Mouse (Mus musculus): ENCODE data around the gene Arhgap30. TPM values are rescaled to one million over a fixed set of nuclear protein-coding genes. Genes with fewer than 3 reads are reported as not detected.

The Arhgap30 gene
- 0.74 and 0.91 TPM in 2 replicates for polyA plus RNA-seq (2016; fragmentation: Nextera tagmentation; extraction: Ambion mirVana)

- H3K9me3 ChIP-seq, result no peaks in the 10 kb centered on the region
- H3K4me1 ChIP-seq, result peaks cover 14% of the 10 kb centered on the region
- 83% methylated on average over 15 of the region's 15 CpGs for WGBS
- H3K27ac ChIP-seq, result no peak within 1 kb of the TSS
- no peak for DNase-seq (ENCODE audit: extremely low spot score, low spot score)
- H3K36me3 ChIP-seq (replicated peaks), result no peaks in the 10 kb centered on the region
- 0 out of 2 replicates have a peak, but pooled peaks cover 5% of the 10 kb centered on the region for H3K27me3 ChIP-seq (ENCODE audit: poor library complexity, severe bottlenecking)
- no peak within 1 kb of the TSS for H3K4me3 ChIP-seq
Observed at GRCm38 (mm10) chr1:171388376-171389102, at the start of gene Arhgap30. Gene Arhgap30 (plus strand): TSS chr1:171388954.

GRCm38 (mm10) chr1:171342262-171343207 is 46.2 kb upstream of the Arhgap30 start:
- peaks cover 66% of the 10 kb centered on the region for H3K36me3 ChIP-seq (replicated peaks)
- 94% methylated on average over 16 of the region's 16 CpGs for WGBS

GRCm38 (mm10) chr1:171343922-171344677 is 44.7 kb upstream of the Arhgap30 start:
- no peak for DNase-seq (ENCODE audit: extremely low spot score, low spot score)
- Histone ChIP-seq H3K4me1 (peaks cover 32% of the 10 kb centered on the region), H3K27me3 (ENCODE audit: poor library complexity, severe bottlenecking) (no peaks in the 10 kb centered on the region), H3K36me3 (replicated peaks) (peaks cover 56% of the 10 kb centered on the region), H3K9me3 (peaks cover 7% of the 10 kb centered on the region), H3K4me3 (peak overlapping the region; percentile 71), H3K27ac (no peak overlapping the region)
- 87% methylated on average over 9 of the region's 9 CpGs for WGBS

More at GRCm38 (mm10) chr1:171342262-171343207, 46.2 kb upstream of the Arhgap30 start:
- Histone ChIP-seq H3K9me3 (peaks cover 7% of the 10 kb centered on the region), H3K27ac (no peak overlapping the region), H3K4me1 (peaks cover 27% of the 10 kb centered on the region), H3K27me3 (ENCODE audit: poor library complexity, severe bottlenecking) (no peaks in the 10 kb centered on the region), H3K4me3 (no peak overlapping the region)
- DNase-seq (ENCODE audit: extremely low spot score, low spot score), result no peak

GRCm38 (mm10) chr1:171344715-171345114 is 44.0 kb upstream of the Arhgap30 start:
- Histone ChIP-seq H3K27ac (peak overlapping the region; percentile 87), H3K9me3 (peaks cover 7% of the 10 kb centered on the region), H3K4me3 (peak overlapping the region; percentile 71), H3K27me3 (ENCODE audit: poor library complexity, severe bottlenecking) (no peaks in the 10 kb centered on the region), H3K4me1 (peaks cover 32% of the 10 kb centered on the region), H3K36me3 (replicated peaks) (peaks cover 53% of the 10 kb centered on the region)
- 81% methylated on average over 9 of the region's 9 CpGs for WGBS
- DNase-seq (ENCODE audit: extremely low spot score, low spot score), result no peak

- peak; percentile 96 for DNase-seq (ENCODE audit: extremely low spot score, low spot score)
- Histone ChIP-seq H3K4me1 (peaks cover 32% of the 10 kb centered on the region), H3K4me3 (peak within 1 kb of the TSS; percentile 71), H3K9me3 (peaks cover 7% of the 10 kb centered on the region), H3K36me3 (replicated peaks) (peaks cover 46% of the 10 kb centered on the region), H3K27me3 (ENCODE audit: poor library complexity, severe bottlenecking) (no peaks in the 10 kb centered on the region), H3K27ac (peak within 1 kb of the TSS; percentile 87)
- WGBS, result 2% methylated on average over 53 of the region's 53 CpGs
Observed at GRCm38 (mm10) chr1:171345225-171346094, 43.3 kb upstream of the Arhgap30 start, which contains the start of the genes Nit1 and Pfdn2. Gene Nit1 (minus strand): TSS chr1:171345646. Gene Pfdn2 (plus strand): TSS chr1:171345670.

- Histone ChIP-seq H3K27me3 (ENCODE audit: poor library complexity, severe bottlenecking) (no peaks in the 10 kb centered on the region), H3K36me3 (replicated peaks) (peaks cover 40% of the 10 kb centered on the region), H3K27ac (peak overlapping the region; percentile 87), H3K4me3 (peak overlapping the region; percentile 71), H3K4me1 (peaks cover 32% of the 10 kb centered on the region), H3K9me3 (peaks cover 7% of the 10 kb centered on the region)
- 2% methylated on average over 14 of the region's 14 CpGs for WGBS
- no peak for DNase-seq (ENCODE audit: extremely low spot score, low spot score)
Observed at GRCm38 (mm10) chr1:171346095-171346450, 42.7 kb upstream of the Arhgap30 start.

- 94% methylated on average over 3 of the region's 3 CpGs for WGBS
- H3K27ac ChIP-seq, result no peak overlapping the region
- H3K4me3 ChIP-seq, result no peak overlapping the region
- DNase-seq (ENCODE audit: extremely low spot score, low spot score), result no peak
- peaks cover 7% of the 10 kb centered on the region for H3K9me3 ChIP-seq
- H3K36me3 ChIP-seq (replicated peaks), result peaks cover 14% of the 10 kb centered on the region
- no peaks in the 10 kb centered on the region for H3K27me3 ChIP-seq (ENCODE audit: poor library complexity, severe bottlenecking)
- peaks cover 32% of the 10 kb centered on the region for H3K4me1 ChIP-seq
Observed at GRCm38 (mm10) chr1:171348665-171349064, 40.1 kb upstream of the Arhgap30 start.

GRCm38 (mm10) chr1:171349210-171349609 is 39.5 kb upstream of the Arhgap30 start:
- Histone ChIP-seq H3K4me3 (no peak overlapping the region), H3K9me3 (peaks cover 7% of the 10 kb centered on the region), H3K27me3 (ENCODE audit: poor library complexity, severe bottlenecking) (no peaks in the 10 kb centered on the region), H3K4me1 (peaks cover 29% of the 10 kb centered on the region), H3K27ac (no peak overlapping the region), H3K36me3 (replicated peaks) (peaks cover 12% of the 10 kb centered on the region)
- 94% methylated on average over 2 of the region's 2 CpGs for WGBS
- no peak for DNase-seq (ENCODE audit: extremely low spot score, low spot score)

GRCm38 (mm10) chr1:171355812-171356340 is 32.9 kb upstream of the Arhgap30 start:
- WGBS, result 77% methylated on average over 5 of the region's 5 CpGs

GRCm38 (mm10) chr1:171356814-171357213 is 31.9 kb upstream of the Arhgap30 start:
- no peak overlapping the region for H3K4me3 ChIP-seq
- DNase-seq (ENCODE audit: extremely low spot score, low spot score), result no peak
- no peak overlapping the region for H3K27ac ChIP-seq
- no peaks in the 10 kb centered on the region for H3K27me3 ChIP-seq (ENCODE audit: poor library complexity, severe bottlenecking)
- peaks cover 19% of the 10 kb centered on the region for H3K4me1 ChIP-seq
- H3K36me3 ChIP-seq (replicated peaks), result peaks cover 45% of the 10 kb centered on the region
- WGBS, result 95% methylated on average over 2 of the region's 2 CpGs
- peaks cover 7% of the 10 kb centered on the region; the same call in 1 of the 2 replicates for H3K9me3 ChIP-seq

More at GRCm38 (mm10) chr1:171355812-171356340, 32.9 kb upstream of the Arhgap30 start:
- Histone ChIP-seq H3K4me3 (no peak overlapping the region), H3K27ac (no peak overlapping the region), H3K27me3 (ENCODE audit: poor library complexity, severe bottlenecking) (no peaks in the 10 kb centered on the region), H3K36me3 (replicated peaks) (peaks cover 45% of the 10 kb centered on the region), H3K9me3 (peaks cover 7% of the 10 kb centered on the region; the same call in 1 of the 2 replicates), H3K4me1 (peaks cover 12% of the 10 kb centered on the region)
- peak; percentile 32 for DNase-seq (ENCODE audit: extremely low spot score, low spot score)

- Histone ChIP-seq H3K9me3 (peaks cover 7% of the 10 kb centered on the region; the same call in 1 of the 2 replicates), H3K27me3 (ENCODE audit: poor library complexity, severe bottlenecking) (no peaks in the 10 kb centered on the region), H3K36me3 (replicated peaks) (peaks cover 45% of the 10 kb centered on the region), H3K4me3 (no peak overlapping the region), H3K4me1 (peaks cover 21% of the 10 kb centered on the region), H3K27ac (no peak overlapping the region)
- no peak for DNase-seq (ENCODE audit: extremely low spot score, low spot score)
- WGBS, result 84% methylated on average over 4 of the region's 4 CpGs
Observed at GRCm38 (mm10) chr1:171358421-171358820, 30.3 kb upstream of the Arhgap30 start.

Measured in forebrain, embryonic 10.5 days (tissue).